Mouse (Mus musculus) stomach, postnatal 0 days (tissue): ENCODE results near the gene Map3k14.

ENCODE experiments used
- CTCF ChIP-seq: IDR thresholded peaks from 2 replicates; pipeline ENCODE4 v1.5.1; 2016; ENCODE audit warnings: antibody characterized with exemption, low read depth, mild to moderate bottlenecking, moderate library complexity
- EP300 ChIP-seq: optimal IDR thresholded peaks from 2 replicates; pipeline ENCODE3; 2016; ENCODE audit warnings: antibody characterized with exemption

GRCm38 (mm10) chr11:103236903-103237302 lies 30.4 kb downstream of the Map3k14 start:
- TF ChIP-seq CTCF (no peak), EP300 (no peak)
